Mouse (Mus musculus) small intestine, adult 2 months (tissue): ENCODE data around the gene Pyroxd2.

Experiments
- CTCF ChIP-seq: fragments of 200-500 bp; IDR thresholded peaks from 2 replicates; pipeline ENCODE4 v1.5.1; 2012; ENCODE audit warnings: low read depth, mild to moderate bottlenecking, control low read depth, inconsistent platforms, low read length, moderate library complexity, mixed read lengths; ENCODE audit not compliant: insufficient replicate concordance, insufficient read length; ENCODE audit errors: extremely low read depth
- POLR2A ChIP-seq: fragments of 200-500 bp; IDR thresholded peaks from 2 replicates; pipeline ENCODE4 v1.6.1; 2012; ENCODE audit warnings: low read depth, mild to moderate bottlenecking, control low read depth, inconsistent platforms, low read length, moderate library complexity

DNA sequence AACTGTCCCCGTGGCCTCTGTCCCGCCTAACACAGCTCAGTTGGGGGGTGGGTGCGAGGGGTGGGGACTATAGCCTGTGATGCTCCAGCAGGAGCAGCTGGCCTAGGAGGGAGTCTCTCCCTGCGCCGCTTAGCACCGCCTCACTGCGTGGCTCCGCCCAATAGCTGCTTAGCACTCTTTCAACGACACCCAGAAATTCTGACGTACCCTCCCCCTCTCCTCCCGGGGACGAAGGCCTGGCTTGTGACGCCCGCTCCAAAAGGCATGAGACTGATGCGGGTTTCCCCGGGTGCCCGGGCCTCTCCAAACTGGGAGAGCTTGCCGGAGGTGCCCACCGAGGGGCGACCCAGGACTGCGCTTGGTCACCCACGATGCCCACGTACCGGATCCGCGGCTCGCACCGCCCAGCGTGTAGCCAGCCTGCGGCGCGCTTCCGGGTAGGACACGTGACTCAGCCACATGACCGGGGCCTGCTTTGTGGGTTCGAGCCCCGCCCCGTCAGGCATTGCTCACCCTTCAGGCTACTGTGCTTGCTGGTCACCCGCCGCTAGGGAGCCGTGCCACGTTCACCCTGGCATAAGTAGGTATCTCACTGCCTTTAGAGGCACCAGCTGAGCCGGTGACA is 27.1 kb upstream of the Pyroxd2 start, which contains the start of gene Hps1:
- TF ChIP-seq CTCF: peak; percentile 34; the same call in 1 of the 2 replicates
- TF ChIP-seq POLR2A: no peak
